Mouse (Mus musculus): ENCODE data around the gene Urm1.

- TF ChIP-seq CTCF (IDR thresholded peaks at IDR 0.05; ENCODE audit: extremely low read depth, insufficient read length, insufficient replicate concordance, low read depth, low read length) (no peak), POLR2A (IDR thresholded peaks at IDR 0.05; ENCODE audit: low read depth, low read length) (no peak)
Observed at GRCm38 (mm10) chr2:29819363-29819762, 512 bp upstream of the Urm1 start.
